Mouse (Mus musculus): ENCODE data around the gene Abhd12. TPM values are rescaled to one million over a fixed set of nuclear protein-coding genes. Genes with fewer than 3 reads are reported as not detected.

Abhd12 gene
- polyA plus RNA-seq, 1 experiment from 2014 or later, result 44.1 TPM

- H3K4me1 ChIP-seq (ENCODE audit: control insufficient read depth in 2 of 2, insufficient read depth in 2 of 2, low read length in 2 of 2), result peaks cover 0 to 5% of the 10 kb centered on the region in 2 experiments; a peak in 1 of 4 replicates
- no peak for ATAC-seq (ENCODE audit: insufficient number of reproducible peaks, insufficient read depth, low FRiP score, low read depth)
- no peak overlapping the region for H3K9ac ChIP-seq (ENCODE audit: low read length)
- H3K4me3 ChIP-seq (ENCODE audit: control insufficient read depth in 1 of 2, insufficient read depth in 1 of 2, low read depth in 1 of 2, low read length in 2 of 2), result no peak overlapping the region
- no peak overlapping the region for H3K4me2 ChIP-seq (ENCODE audit: low read length)
- no peak overlapping the region for H3K27ac ChIP-seq (replicated peaks in 1 of 2; ENCODE audit: control insufficient read depth in 1 of 2, insufficient read depth in 1 of 2, low read depth in 2 of 2, low read length in 2 of 2)
- no peaks in the 10 kb centered on the region for H3K36me3 ChIP-seq (ENCODE audit: control insufficient read depth, insufficient read depth, low read length)
- no peaks in the 10 kb centered on the region for H3K27me3 ChIP-seq (ENCODE audit: control insufficient read depth, insufficient read depth, low read length)
- WGBS, result 84% methylated on average over 8 of the region's 8 CpGs
- no peaks in the 10 kb centered on the region for H3K9me3 ChIP-seq (ENCODE audit: control insufficient read depth, low read length)
Measured at GRCm38 (mm10) chr2:150847436-150847995, 57.0 kb downstream of the Abhd12 start.

GRCm38 (mm10) chr2:150844798-150845197, 59.7 kb downstream of the Abhd12 start:
- H3K4me3 ChIP-seq (ENCODE audit: control insufficient read depth in 1 of 2, insufficient read depth in 1 of 2, low read depth in 1 of 2, low read length in 2 of 2), result no peak overlapping the region
- H3K4me1 ChIP-seq (ENCODE audit: control insufficient read depth in 2 of 2, insufficient read depth in 2 of 2, low read length in 2 of 2), result peaks cover 0 to 5% of the 10 kb centered on the region in 2 experiments; a peak in 1 of 4 replicates
- WGBS, result 85% methylated on average over 1 of the region's 1 CpGs
- no peaks in the 10 kb centered on the region for H3K9me3 ChIP-seq (ENCODE audit: control insufficient read depth, low read length)
- H3K27ac ChIP-seq (replicated peaks in 1 of 2; ENCODE audit: control insufficient read depth in 1 of 2, insufficient read depth in 1 of 2, low read depth in 2 of 2, low read length in 2 of 2), result no peak overlapping the region
- ATAC-seq (ENCODE audit: insufficient number of reproducible peaks, insufficient read depth, low FRiP score, low read depth), result no peak
- no peak overlapping the region for H3K9ac ChIP-seq (ENCODE audit: low read length)
- H3K27me3 ChIP-seq (ENCODE audit: control insufficient read depth, insufficient read depth, low read length), result no peaks in the 10 kb centered on the region
- no peaks in the 10 kb centered on the region for H3K36me3 ChIP-seq (ENCODE audit: control insufficient read depth, insufficient read depth, low read length)
- H3K4me2 ChIP-seq (ENCODE audit: low read length), result no peak overlapping the region

GRCm38 (mm10) chr2:150842049-150842461, 62.5 kb downstream of the Abhd12 start:
- H3K9me3 ChIP-seq (ENCODE audit: control insufficient read depth, low read length), result no peaks in the 10 kb centered on the region
- no peak overlapping the region for H3K4me2 ChIP-seq (ENCODE audit: low read length)
- H3K9ac ChIP-seq (ENCODE audit: low read length), result no peak overlapping the region
- H3K4me1 ChIP-seq (ENCODE audit: control insufficient read depth in 2 of 2, insufficient read depth in 2 of 2, low read length in 2 of 2), result peaks cover 0 to 3% of the 10 kb centered on the region in 2 experiments; a peak in 1 of 4 replicates
- no peaks in the 10 kb centered on the region for H3K27me3 ChIP-seq (ENCODE audit: control insufficient read depth, insufficient read depth, low read length)
- H3K4me3 ChIP-seq (ENCODE audit: control insufficient read depth in 1 of 2, insufficient read depth in 1 of 2, low read depth in 1 of 2, low read length in 2 of 2), result no peak overlapping the region
- 73% methylated on average over 7 of the region's 7 CpGs for WGBS
- no peak overlapping the region for H3K27ac ChIP-seq (replicated peaks in 1 of 2; ENCODE audit: control insufficient read depth in 1 of 2, insufficient read depth in 1 of 2, low read depth in 2 of 2, low read length in 2 of 2)
- ATAC-seq (ENCODE audit: insufficient number of reproducible peaks, insufficient read depth, low FRiP score, low read depth), result no peak
- H3K36me3 ChIP-seq (ENCODE audit: control insufficient read depth, insufficient read depth, low read length), result 0 out of 2 replicates have a peak, but pooled peaks cover 3% of the 10 kb centered on the region

GRCm38 (mm10) chr2:150841109-150841508, 63.4 kb downstream of the Abhd12 start:
- Histone ChIP-seq H3K9ac (ENCODE audit: low read length) (no peak overlapping the region), H3K4me1 (ENCODE audit: control insufficient read depth in 2 of 2, insufficient read depth in 2 of 2, low read length in 2 of 2) (no peaks in the 10 kb centered on the region), H3K4me2 (ENCODE audit: low read length) (no peak overlapping the region), H3K27me3 (ENCODE audit: control insufficient read depth, insufficient read depth, low read length) (no peaks in the 10 kb centered on the region), H3K4me3 (ENCODE audit: control insufficient read depth in 1 of 2, insufficient read depth in 1 of 2, low read depth in 1 of 2, low read length in 2 of 2) (no peak overlapping the region), H3K27ac (replicated peaks in 1 of 2; ENCODE audit: control insufficient read depth in 1 of 2, insufficient read depth in 1 of 2, low read depth in 2 of 2, low read length in 2 of 2) (no peak overlapping the region), H3K36me3 (ENCODE audit: control insufficient read depth, insufficient read depth, low read length) (0 out of 2 replicates have a peak, but pooled peaks cover 9% of the 10 kb centered on the region), H3K9me3 (ENCODE audit: control insufficient read depth, low read length) (no peaks in the 10 kb centered on the region)
- WGBS, result 80% methylated on average over 11 of the region's 11 CpGs
- ATAC-seq (ENCODE audit: insufficient number of reproducible peaks, insufficient read depth, low FRiP score, low read depth), result no peak

GRCm38 (mm10) chr2:150839686-150840471, 64.7 kb downstream of the Abhd12 start:
- Histone ChIP-seq H3K4me2 (ENCODE audit: low read length) (no peak overlapping the region), H3K4me3 (ENCODE audit: control insufficient read depth in 1 of 2, insufficient read depth in 1 of 2, low read depth in 1 of 2, low read length in 2 of 2) (no peak overlapping the region), H3K9ac (ENCODE audit: low read length) (no peak overlapping the region), H3K36me3 (ENCODE audit: control insufficient read depth, insufficient read depth, low read length) (peaks cover 17% of the 10 kb centered on the region; the same call in 1 of the 2 replicates), H3K4me1 (ENCODE audit: control insufficient read depth in 2 of 2, insufficient read depth in 2 of 2, low read length in 2 of 2) (no peaks in the 10 kb centered on the region), H3K27ac (replicated peaks in 1 of 2; ENCODE audit: control insufficient read depth in 1 of 2, insufficient read depth in 1 of 2, low read depth in 2 of 2, low read length in 2 of 2) (no peak overlapping the region), H3K27me3 (ENCODE audit: control insufficient read depth, insufficient read depth, low read length) (no peaks in the 10 kb centered on the region), H3K9me3 (ENCODE audit: control insufficient read depth, low read length) (no peaks in the 10 kb centered on the region)
- ATAC-seq (ENCODE audit: insufficient number of reproducible peaks, insufficient read depth, low FRiP score, low read depth), result no peak
- WGBS, result 56% methylated on average over 12 of the region's 12 CpGs

GRCm38 (mm10) chr2:150837781-150838180, 66.8 kb downstream of the Abhd12 start:
- no peaks in the 10 kb centered on the region for H3K4me1 ChIP-seq (ENCODE audit: control insufficient read depth in 2 of 2, insufficient read depth in 2 of 2, low read length in 2 of 2)
- H3K4me2 ChIP-seq (ENCODE audit: low read length), result no peak overlapping the region
- H3K9me3 ChIP-seq (ENCODE audit: control insufficient read depth, low read length), result no peaks in the 10 kb centered on the region
- no peak for ATAC-seq (ENCODE audit: insufficient number of reproducible peaks, insufficient read depth, low FRiP score, low read depth)
- no peak overlapping the region for H3K9ac ChIP-seq (ENCODE audit: low read length)
- no peak overlapping the region for H3K27ac ChIP-seq (replicated peaks in 1 of 2; ENCODE audit: control insufficient read depth in 1 of 2, insufficient read depth in 1 of 2, low read depth in 2 of 2, low read length in 2 of 2)
- WGBS, result 91% methylated on average over 3 of the region's 3 CpGs
- peaks cover 38% of the 10 kb centered on the region for H3K36me3 ChIP-seq (ENCODE audit: control insufficient read depth, insufficient read depth, low read length)
- no peaks in the 10 kb centered on the region for H3K27me3 ChIP-seq (ENCODE audit: control insufficient read depth, insufficient read depth, low read length)
- H3K4me3 ChIP-seq (ENCODE audit: control insufficient read depth in 1 of 2, insufficient read depth in 1 of 2, low read depth in 1 of 2, low read length in 2 of 2), result no peak overlapping the region

- 72% methylated on average over 15 of the region's 15 CpGs for WGBS
Measured at GRCm38 (mm10) chr2:150836906-150837305, 67.6 kb downstream of the Abhd12 start.

More at GRCm38 (mm10) chr2:150836906-150837305, 67.6 kb downstream of the Abhd12 start:
- Histone ChIP-seq H3K9ac (ENCODE audit: low read length) (no peak overlapping the region), H3K36me3 (ENCODE audit: control insufficient read depth, insufficient read depth, low read length) (peaks cover 46% of the 10 kb centered on the region), H3K9me3 (ENCODE audit: control insufficient read depth, low read length) (no peaks in the 10 kb centered on the region), H3K27me3 (ENCODE audit: control insufficient read depth, insufficient read depth, low read length) (no peaks in the 10 kb centered on the region), H3K4me3 (ENCODE audit: control insufficient read depth in 1 of 2, insufficient read depth in 1 of 2, low read depth in 1 of 2, low read length in 2 of 2) (no peak overlapping the region), H3K27ac (replicated peaks in 1 of 2; ENCODE audit: control insufficient read depth in 1 of 2, insufficient read depth in 1 of 2, low read depth in 2 of 2, low read length in 2 of 2) (no peak overlapping the region), H3K4me1 (ENCODE audit: control insufficient read depth in 2 of 2, insufficient read depth in 2 of 2, low read length in 2 of 2) (no peaks in the 10 kb centered on the region), H3K4me2 (ENCODE audit: low read length) (no peak overlapping the region)
- ATAC-seq (ENCODE audit: insufficient number of reproducible peaks, insufficient read depth, low FRiP score, low read depth), result no peak
